Mouse (Mus musculus) hindbrain, postnatal 0 days (tissue): ENCODE results near the gene Ndufaf8. TPM values are rescaled to one million over a fixed set of nuclear protein-coding genes. Genes with fewer than 3 reads are reported as not detected.

Experiments used
- ATAC-seq: fragments of 200-750 bp; cut with Nextera tagmentation; 2 replicates; pipeline ENCODE4 v1.8.0; 2017; ENCODE audit warnings: mild to moderate bottlenecking, moderate TSS enrichment, moderate library complexity
- DNase-seq: peaks from one replicate; pipeline ENCODE4 v3.0.0-alpha.2; 2015; ENCODE audit warnings: low spot score
- H3K27ac ChIP-seq: fragments of 300-500 bp; sonication (generic); 2 replicates; pipeline ENCODE4 v1.5.1; 2014; ENCODE audit warnings: mild to moderate bottlenecking
- H3K27me3 ChIP-seq: fragments of 300-500 bp; sonication (generic); 2 replicates; pipeline ENCODE4 v1.6.1; 2014; ENCODE audit warnings: low read length, mixed read lengths; ENCODE audit not compliant: insufficient read depth
- H3K36me3 ChIP-seq: fragments of 300-500 bp; sonication (generic); 2 replicates; pipeline ENCODE4 v1.6.1; 2014; ENCODE audit warnings: low read length, mixed read lengths; ENCODE audit not compliant: insufficient read depth
- H3K4me1 ChIP-seq: fragments of 300-500 bp; sonication (generic); 2 replicates; pipeline ENCODE4 v1.6.1; 2014; ENCODE audit warnings: antibody characterized with exemption, low read length, mixed read lengths; ENCODE audit not compliant: insufficient read depth
- H3K4me2 ChIP-seq: fragments of 300-500 bp; sonication (generic); 2 replicates; pipeline ENCODE4 v1.6.1; 2014; ENCODE audit warnings: low read depth, mild to moderate bottlenecking, low read length, moderate library complexity, mixed read lengths
- H3K4me3 ChIP-seq: fragments of 300-500 bp; sonication (generic); 2 replicates; pipeline ENCODE4 v1.5.1; 2014; ENCODE audit warnings: low read length
- H3K9ac ChIP-seq: fragments of 300-500 bp; sonication (generic); replicated peaks from 2 replicates; pipeline ENCODE4 v1.6.1; 2014; ENCODE audit warnings: mild to moderate bottlenecking, low read length, moderate library complexity, mixed read lengths
- H3K9me3 ChIP-seq: fragments of 300-500 bp; sonication (generic); 2 replicates; pipeline ENCODE4 v1.6.1; 2016; ENCODE audit warnings: low read length, mixed read lengths
- CTCF ChIP-seq: IDR thresholded peaks from 2 replicates; pipeline ENCODE4 v1.5.1; 2016; ENCODE audit warnings: antibody characterized with exemption, control low read depth, low read depth
- WGBS: fragments of 180-500 bp; shearing (Covaris S2); extraction: QIAGEN DNeasy Blood & Tissue Kit; methylation state at CpG from one replicate; pipeline ENCODE4 v1.1.7; 2014; 5-methylcytosine and 5-hydroxymethylcytosine counted together
- polyA plus RNA-seq: library from polyadenylated mRNA; unstranded; fragments of >200 nt; fragmentation: Nextera tagmentation; extraction: Ambion mirVana; gene quantifications from 2 replicates; pipeline ENCODE4 v1.2.1, GENCODE M21; 2015
- total RNA-seq: library from RNA; depleted of rRNA; stranded (reverse); fragments of >200 nt; gene quantifications from 2 replicates; pipeline ENCODE4 v1.2.3, GENCODE M21; 2014; rRNA removed

Gene Ndufaf8
- total RNA-seq: 56.1 and 82.6 TPM in 2 replicates
- polyA plus RNA-seq: 62.7 and 70.2 TPM in 2 replicates

DNA sequence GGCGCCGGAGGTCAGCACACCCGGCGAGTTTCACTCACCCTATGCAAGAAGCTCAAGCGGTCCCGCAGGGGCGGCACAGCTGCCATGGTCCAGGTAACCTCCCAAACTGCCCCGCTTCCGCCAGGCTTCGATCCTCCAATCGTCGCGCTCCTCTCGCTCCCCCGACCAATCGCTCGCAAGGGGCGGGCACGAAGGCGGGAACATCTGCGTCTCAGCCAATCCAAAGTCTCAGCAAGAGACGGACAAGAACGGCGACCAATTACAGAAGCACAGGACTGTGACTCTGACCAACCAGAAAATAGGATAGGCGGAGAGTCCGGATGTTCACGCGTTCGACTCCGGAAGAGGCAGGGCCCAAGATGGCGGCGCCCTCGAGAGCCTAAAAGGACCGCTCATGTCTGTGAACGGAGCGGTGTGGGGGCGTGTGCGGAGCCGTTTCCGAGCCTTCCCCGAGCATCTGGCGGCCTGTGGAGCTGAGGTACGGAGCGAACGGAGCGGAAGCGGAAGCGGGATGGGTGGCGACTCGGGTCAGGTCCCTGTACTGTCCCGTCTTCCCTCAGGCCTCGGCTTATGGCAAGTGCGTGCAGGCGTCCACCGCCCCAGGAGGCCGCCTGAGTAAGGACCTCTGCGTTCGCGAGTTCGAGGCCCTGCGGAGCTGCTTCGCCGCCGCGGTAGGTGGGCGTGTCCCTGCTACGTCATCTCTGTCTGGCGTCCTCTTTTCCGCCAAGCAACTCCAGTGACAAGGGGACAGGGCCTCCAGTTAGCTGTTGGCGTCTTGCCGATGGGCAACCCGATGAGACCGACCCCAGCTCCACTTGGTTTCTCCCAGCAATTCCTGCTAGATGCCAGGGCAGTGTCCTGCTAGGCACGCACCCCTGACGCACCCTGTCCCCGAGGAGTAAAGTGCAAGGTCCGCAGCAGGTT lies at the start of gene Ndufaf8, which contains the start of gene Tepsin:
Gene Ndufaf8 (plus strand): TSS at position 341 of the 924 bp plus-strand sequence.
Gene Tepsin (minus strand): TSS at position 144 of the 924 bp plus-strand sequence.
- Histone ChIP-seq H3K27me3 (no peaks in the 10 kb centered on the region), H3K27ac (peak within 1 kb of the TSS; percentile 90), H3K4me3 (peak within 1 kb of the TSS; percentile 79), H3K4me1 (peaks cover 12% of the 10 kb centered on the region; the same call in 1 of the 2 replicates), H3K9me3 (no peaks in the 10 kb centered on the region), H3K36me3 (peaks cover 7% of the 10 kb centered on the region; the same call in 1 of the 2 replicates), H3K9ac (peak within 1 kb of the TSS; percentile 62), H3K4me2 (peak within 1 kb of the TSS; percentile 92)
- TF ChIP-seq CTCF: peak; percentile 23
- peak; percentile 97 for ATAC-seq
- peak; percentile 97 for DNase-seq
- under 1% methylated on average over 76 of the region's 77 CpGs for WGBS

DNA sequence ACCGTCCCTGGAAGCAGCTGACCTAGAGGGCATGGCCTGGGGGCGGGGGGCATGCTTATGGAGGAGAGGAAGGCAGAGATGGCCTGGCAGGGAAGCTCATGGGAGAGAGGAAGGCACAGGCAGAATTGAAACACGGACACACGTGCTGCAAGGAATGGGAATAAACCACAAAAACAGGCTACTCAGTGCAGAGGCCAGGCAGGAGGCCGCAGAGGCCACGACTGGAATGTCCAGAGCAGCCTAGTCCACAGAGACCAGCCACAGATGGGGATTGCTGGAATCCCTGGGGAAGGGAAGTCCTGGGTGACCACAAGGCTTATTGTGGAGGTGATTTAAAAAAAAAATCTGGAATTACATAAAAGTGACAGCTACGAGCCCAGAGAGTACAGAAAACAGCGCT lies 49.7 kb upstream of the Ndufaf8 start:
- H3K36me3 ChIP-seq: no peaks in the 10 kb centered on the region
- H3K9ac ChIP-seq: no peak overlapping the region
- no peak for ATAC-seq
- no peak overlapping the region for H3K4me3 ChIP-seq
- H3K27ac ChIP-seq: no peak overlapping the region; the same call in 1 of the 2 replicates
- H3K27me3 ChIP-seq: no peaks in the 10 kb centered on the region
- TF ChIP-seq CTCF: no peak
- H3K9me3 ChIP-seq: no peaks in the 10 kb centered on the region
- H3K4me2 ChIP-seq: no peak overlapping the region
- DNase-seq: no peak
- 78% methylated on average over 8 of the region's 8 CpGs for WGBS
- H3K4me1 ChIP-seq: peaks cover 22% of the 10 kb centered on the region

DNA sequence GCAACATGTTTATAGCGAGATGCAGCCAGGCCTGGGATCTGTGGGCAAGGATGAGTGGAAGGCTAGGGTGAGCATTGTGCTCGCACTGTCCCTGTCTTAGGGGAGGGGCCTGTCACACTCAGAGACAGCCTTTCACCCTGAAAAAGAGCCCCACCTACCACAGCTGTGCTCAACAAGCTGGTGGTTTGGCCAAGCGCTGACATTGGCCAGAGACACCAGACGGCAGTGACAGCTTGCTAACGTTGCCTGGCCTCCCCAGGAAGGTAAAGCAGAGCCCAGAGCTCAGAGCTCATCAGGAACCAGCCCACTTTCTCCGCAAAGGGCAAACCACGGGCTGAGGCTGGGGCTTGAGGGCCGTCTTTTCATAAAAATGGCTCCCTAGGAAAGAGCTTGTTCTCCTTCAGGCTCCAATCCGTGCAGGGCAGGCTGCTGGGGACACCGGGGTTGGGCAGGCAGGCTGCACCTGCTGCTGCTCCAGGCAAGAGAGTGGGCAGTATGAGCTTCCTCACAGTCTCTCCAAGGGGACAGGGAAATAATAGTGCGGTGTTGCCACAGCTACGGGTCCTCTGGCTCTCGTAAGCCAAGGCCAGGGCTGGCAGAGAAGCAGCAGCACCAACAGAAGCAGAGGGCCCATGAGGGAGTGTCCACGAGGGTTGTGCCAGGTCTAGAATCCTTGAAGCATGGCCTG lies 47.5 kb upstream of the Ndufaf8 start:
- H3K4me2 ChIP-seq: peak overlapping the region; percentile 2; the same call in 1 of the 2 replicates
- ATAC-seq (peak; percentile 67), DNase-seq (peak; percentile 81)
- no peak for TF ChIP-seq CTCF
- H3K4me1 ChIP-seq: peaks cover 9% of the 10 kb centered on the region; the same call in 1 of the 2 replicates
- H3K4me3 ChIP-seq: no peak overlapping the region
- H3K27me3 ChIP-seq: no peaks in the 10 kb centered on the region
- 23% methylated on average over 14 of the region's 14 CpGs for WGBS
- H3K9me3 ChIP-seq: no peaks in the 10 kb centered on the region
- no peaks in the 10 kb centered on the region for H3K36me3 ChIP-seq
- peak overlapping the region; percentile 79 for H3K27ac ChIP-seq
- peak overlapping the region; percentile 35 for H3K9ac ChIP-seq

DNA sequence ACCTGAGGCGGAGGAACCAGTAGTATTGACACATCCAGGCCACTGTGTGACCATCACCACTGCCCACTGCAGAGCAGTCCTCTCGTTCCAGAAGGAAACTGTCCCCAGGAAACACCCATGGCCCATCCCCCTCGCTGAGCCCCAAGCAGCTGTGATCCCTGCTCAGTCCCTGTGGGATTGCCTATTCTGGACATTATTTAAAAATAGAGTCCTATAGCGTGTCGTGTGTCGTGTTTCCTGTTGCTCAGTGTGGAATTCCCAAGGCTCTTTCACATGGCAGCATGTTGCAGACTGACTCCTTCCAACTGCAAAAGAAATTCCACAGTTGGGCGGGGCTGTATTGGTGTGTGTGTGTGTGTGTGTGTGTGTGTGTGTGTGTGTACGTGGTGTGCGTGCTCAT lies 46.5 kb upstream of the Ndufaf8 start:
- H3K4me2 ChIP-seq: no peak overlapping the region
- no peak overlapping the region for H3K4me3 ChIP-seq
- WGBS: 64% methylated on average over 9 of the region's 9 CpGs
- peak overlapping the region; percentile 79; the same call in 1 of the 2 replicates for H3K27ac ChIP-seq
- H3K36me3 ChIP-seq: no peaks in the 10 kb centered on the region
- no peak overlapping the region for H3K9ac ChIP-seq
- no peaks in the 10 kb centered on the region for H3K9me3 ChIP-seq
- H3K27me3 ChIP-seq: no peaks in the 10 kb centered on the region
- ATAC-seq (no peak), DNase-seq (no peak)
- TF ChIP-seq CTCF: no peak
- peaks cover 9% of the 10 kb centered on the region; the same call in 1 of the 2 replicates for H3K4me1 ChIP-seq

DNA sequence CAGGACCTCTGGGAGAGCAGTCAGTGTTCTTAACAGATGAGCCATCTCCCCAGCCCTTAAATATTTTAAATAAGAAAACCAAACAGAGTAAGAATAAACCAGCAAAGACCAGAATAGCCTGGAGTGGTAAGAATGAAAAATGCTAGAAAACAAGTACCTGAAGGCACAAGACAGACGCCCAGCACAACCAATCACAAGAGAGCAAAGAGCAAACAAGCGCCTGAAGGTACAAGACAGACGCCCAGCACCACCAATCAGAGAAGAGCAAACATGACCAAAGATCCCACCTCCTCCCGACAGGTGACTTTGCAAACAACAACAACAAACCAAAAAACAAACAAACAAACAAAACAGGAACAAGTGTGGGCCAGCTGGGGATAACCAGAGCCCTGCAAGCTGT lies 44.9 kb upstream of the Ndufaf8 start:
- H3K9ac ChIP-seq: no peak overlapping the region
- H3K4me3 ChIP-seq: no peak overlapping the region
- H3K27me3 ChIP-seq: no peaks in the 10 kb centered on the region
- DNase-seq: no peak
- no peak overlapping the region for H3K27ac ChIP-seq
- peaks cover 3% of the 10 kb centered on the region; the same call in 1 of the 2 replicates for H3K4me1 ChIP-seq
- H3K9me3 ChIP-seq: no peaks in the 10 kb centered on the region
- ATAC-seq: no peak
- H3K4me2 ChIP-seq: no peak overlapping the region
- 82% methylated on average over 4 of the region's 4 CpGs for WGBS
- no peak for TF ChIP-seq CTCF
- H3K36me3 ChIP-seq: no peaks in the 10 kb centered on the region

DNA sequence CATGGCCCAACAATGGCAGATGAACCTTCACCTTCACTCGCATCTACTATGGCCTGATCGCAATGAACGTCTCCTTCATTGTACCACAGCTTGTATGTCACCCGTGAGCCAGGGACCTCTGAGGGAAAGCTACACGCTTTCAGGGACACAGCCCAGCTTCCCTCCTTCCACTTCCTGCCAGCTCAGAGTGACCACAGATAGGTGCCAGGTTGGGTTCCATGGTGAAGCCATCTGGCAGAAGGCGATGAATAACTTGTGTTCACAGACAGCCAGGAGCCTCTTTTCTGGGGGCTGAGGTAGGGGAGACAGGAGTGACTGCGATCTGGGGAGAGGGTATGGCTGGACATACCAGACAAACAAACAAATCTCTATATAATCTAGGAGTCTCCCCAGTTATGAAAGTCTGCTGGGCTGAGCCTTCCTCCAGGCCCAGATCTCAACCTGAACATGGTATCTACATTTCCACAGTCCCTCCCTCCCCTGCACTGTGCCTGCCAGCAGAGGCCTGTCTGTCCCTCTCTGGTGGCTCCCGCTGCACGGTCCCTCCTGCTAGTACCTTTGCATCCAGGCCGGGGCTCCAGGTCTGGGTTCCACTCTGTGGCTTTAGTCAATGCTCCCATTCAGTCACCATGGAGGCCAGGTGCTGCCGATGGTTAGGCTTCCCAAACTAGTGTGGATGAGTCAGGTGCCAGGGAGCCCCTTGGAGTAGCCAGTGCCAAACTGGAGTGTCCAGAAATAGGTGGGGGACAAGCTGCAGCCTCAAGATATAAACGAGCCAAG lies 42.6 kb upstream of the Ndufaf8 start:
- Histone ChIP-seq H3K4me1 (0 out of 2 replicates have a peak, but pooled peaks cover 4% of the 10 kb centered on the region), H3K4me2 (no peak overlapping the region), H3K27ac (no peak overlapping the region), H3K9me3 (no peaks in the 10 kb centered on the region), H3K9ac (no peak overlapping the region), H3K27me3 (no peaks in the 10 kb centered on the region), H3K36me3 (no peaks in the 10 kb centered on the region), H3K4me3 (no peak overlapping the region)
- ATAC-seq (no peak), DNase-seq (no peak)
- WGBS: 79% methylated on average over 12 of the region's 12 CpGs
- TF ChIP-seq CTCF: no peak
